11 mouse cellular contexts compared by ENCODE assay signal in the genomic region with DNA sequence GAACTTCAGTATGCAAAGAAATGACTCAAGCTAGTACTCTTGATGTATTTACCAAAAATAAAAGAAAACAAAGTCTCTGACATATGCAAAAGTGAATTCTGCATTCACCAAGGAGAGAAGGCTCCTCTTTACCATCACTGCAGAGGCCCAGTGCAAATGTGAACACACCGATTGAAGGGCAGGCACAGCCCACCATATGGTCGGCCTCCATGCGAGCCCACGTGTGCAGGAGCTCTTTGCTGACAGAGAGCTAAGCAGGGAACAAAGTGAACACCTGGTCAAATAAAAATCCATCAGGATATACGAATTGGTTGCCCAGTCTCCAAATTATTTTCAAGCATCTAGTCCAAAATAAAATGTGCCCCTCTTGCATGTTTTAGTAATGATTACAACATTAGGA.
DNase-seq lines count a peak whose midpoint lies in the region.
"Had no signal": no experiment of that assay in that cellular context is flagged by ENCODE, and none has a peak within 500 bp of the region (broad histone marks: within the 10 kb centered on the region; RNA-seq: fewer than 3 reads in every experiment).

No protein-coding gene starts in this region.

- DNase-seq in cerebellum, adult 11 months = peak; percentile 9
- DNase-seq in cerebellum, postnatal 4 days (ENCODE audit: low spot score in 2 of 2) = no peak
- DNase-seq in brain, adult 2 months (ENCODE audit: low read depth, low spot score) = peak; percentile 59
- DNase-seq in cerebellum, adult 18-20 months = peak; percentile 6 to 10
- DNase-seq in cerebellum, postnatal 14 days = peak; percentile 15 to 39
- no peak for DNase-seq in lung, postnatal 14 days
- no peak for DNase-seq in retina, postnatal 1 day
- DNase-seq: adrenal gland, postnatal 10 days; embryo, embryonic 11 days; gastrocnemius, adult 2 months; gastrocnemius, postnatal 25 days had no signal

Comparison
In these comparisons a context has a peak if more than half of its experiments do, and no peak if none do; other contexts are left out.
1. DNase-seq: peak in cerebellum, adult 11 months (single experiment), brain, adult 2 months (single experiment), cerebellum, adult 18-20 months (2 of 2) and cerebellum, postnatal 14 days (2 of 2); none in cerebellum, postnatal 4 days (0 of 2), lung, postnatal 14 days (single experiment) and retina, postnatal 1 day (single experiment).